Comparison of ENCODE assay signal across 30 mouse cellular contexts in the genomic region with DNA sequence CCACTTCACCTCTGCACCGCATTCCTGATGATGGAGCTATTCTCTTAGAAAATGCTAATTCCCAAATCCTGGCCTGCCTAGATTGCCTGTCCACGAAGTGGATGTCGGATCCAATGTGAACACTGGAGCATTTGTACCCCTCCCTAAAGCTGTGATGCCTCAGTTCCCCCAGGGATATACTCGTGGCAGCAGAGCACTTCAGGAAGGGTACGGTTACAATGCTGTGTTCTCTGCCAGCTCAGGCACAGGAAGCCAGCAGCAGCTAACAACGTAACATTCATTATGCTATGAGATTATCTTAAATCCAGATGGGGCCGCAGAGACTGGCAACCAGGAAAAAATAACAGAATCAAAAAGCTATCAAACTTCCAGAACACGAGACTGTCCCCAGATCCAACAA.
DNase-seq lines count a peak whose midpoint lies in the region; ATAC-seq lines count a peak whose summit lies in the region.
"Had no signal": no experiment of that assay in that cellular context is flagged by ENCODE, and none has a peak within 500 bp of the region (broad histone marks: within the 10 kb centered on the region; RNA-seq: fewer than 3 reads in every experiment).

No protein-coding gene starts in this region.

- H3K36me3 ChIP-seq in heart, embryonic 10.5 days = no peaks in the 10 kb centered on the region
- no peaks in the 10 kb centered on the region for H3K36me3 ChIP-seq in embryonic facial prominence, embryonic 13.5 days
- H3K36me3 ChIP-seq in liver, embryonic 12.5 days = no peaks in the 10 kb centered on the region
- H3K36me3 ChIP-seq: hindbrain, embryonic 12.5 days; intestine, embryonic 15.5 days; limb, embryonic 10.5 days; limb, embryonic 15.5 days; midbrain, embryonic 10.5 days; midbrain, embryonic 15.5 days; neural tube, embryonic 15.5 days had no signal

- H3K4me3 ChIP-seq in heart, embryonic 10.5 days = no peak overlapping the region
- H3K4me3 ChIP-seq in embryonic facial prominence, embryonic 13.5 days = no peak overlapping the region
- H3K4me3 ChIP-seq in liver, embryonic 12.5 days = no peak overlapping the region
- H3K4me3 ChIP-seq: forebrain, embryonic 13.5 days; hindbrain, embryonic 12.5 days; intestine, embryonic 15.5 days; limb, embryonic 10.5 days; limb, embryonic 15.5 days; midbrain, embryonic 10.5 days; midbrain, embryonic 15.5 days; neural tube, embryonic 15.5 days had no signal

- H3K4me2 ChIP-seq in embryonic facial prominence, embryonic 13.5 days = 0 out of 2 replicates have a peak overlapping the region, but pooled peaks have one; percentile 20
- H3K4me2 ChIP-seq in liver, embryonic 12.5 days = no peak overlapping the region
- H3K4me2 ChIP-seq: forebrain, embryonic 13.5 days; hindbrain, embryonic 12.5 days; intestine, embryonic 15.5 days; limb, embryonic 15.5 days; midbrain, embryonic 15.5 days; neural tube, embryonic 15.5 days had no signal

- ATAC-seq in embryonic facial prominence, embryonic 13.5 days (ENCODE audit: insufficient number of reproducible peaks, insufficient read depth, low FRiP score, low TSS enrichment, low read depth) = no peak
- no peak for ATAC-seq in liver, embryonic 12.5 days
- ATAC-seq: forebrain, embryonic 13.5 days; hindbrain, postnatal 0 days; intestine, embryonic 15.5 days; midbrain, embryonic 15.5 days had no signal

- H3K27me3 ChIP-seq in heart, embryonic 10.5 days (ENCODE audit: insufficient read depth, poor library complexity, severe bottlenecking) = no peaks in the 10 kb centered on the region
- H3K27me3 ChIP-seq in embryonic facial prominence, embryonic 13.5 days = 0 out of 2 replicates have a peak, but pooled peaks cover 2% of the 10 kb centered on the region
- no peaks in the 10 kb centered on the region for H3K27me3 ChIP-seq in liver, embryonic 12.5 days (replicated peaks)
- H3K27me3 ChIP-seq: hindbrain, embryonic 12.5 days; intestine, embryonic 15.5 days; limb, embryonic 15.5 days; midbrain, embryonic 15.5 days; neural tube, embryonic 15.5 days had no signal

- H3K27ac ChIP-seq in heart, embryonic 10.5 days = no peak overlapping the region
- no peak overlapping the region for H3K27ac ChIP-seq in embryonic facial prominence, embryonic 13.5 days
- no peak overlapping the region for H3K27ac ChIP-seq in liver, embryonic 12.5 days
- H3K27ac ChIP-seq: forebrain, embryonic 13.5 days; hindbrain, embryonic 12.5 days; hindbrain, postnatal 0 days; intestine, embryonic 15.5 days; kidney, postnatal 0 days; limb, embryonic 10.5 days; limb, embryonic 15.5 days; liver, embryonic 14.5 days; midbrain, embryonic 10.5 days; midbrain, embryonic 15.5 days; neural tube, embryonic 15.5 days; stomach, postnatal 0 days had no signal

- H3K4me1 ChIP-seq in heart, embryonic 10.5 days = peaks cover 17% of the 10 kb centered on the region; the same call in 1 of the 2 replicates
- peaks cover 11% of the 10 kb centered on the region for H3K4me1 ChIP-seq in embryonic facial prominence, embryonic 13.5 days
- peaks cover 6% of the 10 kb centered on the region; the same call in 1 of the 2 replicates for H3K4me1 ChIP-seq in liver, embryonic 12.5 days
- H3K4me1 ChIP-seq: forebrain, embryonic 13.5 days; hindbrain, embryonic 12.5 days; intestine, embryonic 15.5 days; limb, embryonic 15.5 days; midbrain, embryonic 10.5 days; midbrain, embryonic 15.5 days; neural tube, embryonic 15.5 days had no signal

- H3K9me3 ChIP-seq in heart, embryonic 10.5 days = no peaks in the 10 kb centered on the region
- no peaks in the 10 kb centered on the region for H3K9me3 ChIP-seq in embryonic facial prominence, embryonic 13.5 days
- H3K9me3 ChIP-seq in liver, embryonic 12.5 days (replicated peaks) = no peaks in the 10 kb centered on the region
- H3K9me3 ChIP-seq: forebrain, embryonic 13.5 days; hindbrain, embryonic 12.5 days; intestine, embryonic 15.5 days; limb, embryonic 10.5 days; limb, embryonic 15.5 days; midbrain, embryonic 10.5 days; midbrain, embryonic 15.5 days; neural tube, embryonic 15.5 days had no signal

- WGBS in heart, embryonic 10.5 days = 53% methylated on average over 8 of the region's 8 CpGs
- WGBS in embryonic facial prominence, embryonic 13.5 days = 17% methylated on average over 8 of the region's 8 CpGs
- 56% methylated on average over 8 of the region's 8 CpGs for WGBS in liver, embryonic 12.5 days (ENCODE audit: insufficient replicate concordance)

- intact Hi-C loops in heart, postnatal 10 days (cut with DNase I) = loop anchor here (5.0 to 10.0 kb wide), 2 partner anchors 292 to 1220 kb away; no protein-coding TSS in a partner anchor

- H3K9ac ChIP-seq in embryonic facial prominence, embryonic 13.5 days = 0 out of 2 replicates have a peak overlapping the region, but pooled peaks have one; percentile 16
- no peak overlapping the region for H3K9ac ChIP-seq in liver, embryonic 12.5 days
- H3K9ac ChIP-seq: forebrain, embryonic 13.5 days; hindbrain, embryonic 12.5 days; intestine, embryonic 15.5 days; limb, embryonic 15.5 days; liver, embryonic 14.5 days; midbrain, embryonic 15.5 days; neural tube, embryonic 15.5 days had no signal

- DNase-seq in heart, adult 11 months = peak; percentile 96
- no peak for DNase-seq in heart, embryonic 10.5 days (ENCODE audit: low spot score)
- peak; percentile 12 for DNase-seq in MN1 (ENCODE audit: low spot score)
- peak; percentile 21 to 35 for DNase-seq in heart, postnatal 10 days
- no peak for DNase-seq in kidney, adult 18-20 months
- DNase-seq: adrenal gland, postnatal 14 days; cerebellum, adult 11-12 months; cerebellum, adult 9-11 months; embryo, embryonic 11 days; kidney, adult 8-10 months; kidney, postnatal 4 days; layer of hippocampus, postnatal 36 days; lung, adult 2 months; right cerebral cortex, postnatal 25 days; spleen, adult 18-20 months; thymus, adult 2 months had no signal

Comparison
In these comparisons a context has a peak if more than half of its experiments do, and no peak if none do; other contexts are left out.
1. DNase-seq: peak in heart, adult 11 months (single experiment), MN1 (single experiment) and heart, postnatal 10 days (2 of 2); none in heart, embryonic 10.5 days (single experiment) and kidney, adult 18-20 months (single experiment).